Mouse (Mus musculus) neural tube, embryonic 14.5 days (tissue): ENCODE measurements around the gene Krt18. TPM values are rescaled to one million over a fixed set of nuclear protein-coding genes. Genes with fewer than 3 reads are reported as not detected.

Source experiments
- polyA plus RNA-seq: library from polyadenylated mRNA; unstranded; fragments of >200 nt; fragmentation: Nextera tagmentation; extraction: Ambion mirVana; gene quantifications from 2 replicates; pipeline ENCODE4 v1.2.1, GENCODE M21; 2014

Krt18 gene
- polyA plus RNA-seq, 1 experiment from 2014 or later = 0.75 TPM

Other genes starting within 250 kb of the Krt18 start
- gene Krt72, start 241.7 kb upstream of the Krt18 start, polyA plus RNA-seq = not detected in 2 replicates
- 0.36 TPM in 2 replicates for gene Krt73, start 225.8 kb upstream of the Krt18 start, polyA plus RNA-seq
- gene Krt2, start 210.0 kb upstream of the Krt18 start, polyA plus RNA-seq = not detected in 2 replicates
- gene Krt1, start 177.4 kb upstream of the Krt18 start, polyA plus RNA-seq = 8.3 and 12.3 TPM in 2 replicates
- 0.24 and 0.44 TPM in 2 replicates for gene Krt77, start 158.5 kb upstream of the Krt18 start, polyA plus RNA-seq
- not detected in 2 replicates for gene Krt76, start 135.3 kb upstream of the Krt18 start, polyA plus RNA-seq
- gene Krt4, start 103.4 kb upstream of the Krt18 start, polyA plus RNA-seq = 0.09 and 0.12 TPM in 2 replicates
- gene Krt79, start 87.9 kb upstream of the Krt18 start, polyA plus RNA-seq = 0.24 TPM in 2 replicates
- 0.08 TPM in 1 of 2 replicates, not detected in the other for gene Krt78, start 73.9 kb upstream of the Krt18 start, polyA plus RNA-seq
- gene Krt8, start 23.7 kb upstream of the Krt18 start, polyA plus RNA-seq = 0.49 and 1.4 TPM in 2 replicates
- 77.6 and 96.9 TPM in 2 replicates for gene Eif4b, start 45.6 kb downstream of the Krt18 start, polyA plus RNA-seq
- 4.3 and 9.5 TPM in 2 replicates for gene Tns2, start 72.2 kb downstream of the Krt18 start, polyA plus RNA-seq
- 59.6 and 61.8 TPM in 2 replicates for gene Spryd3, start 108.1 kb downstream of the Krt18 start, polyA plus RNA-seq
- 0.74 and 1.7 TPM in 2 replicates for gene Igfbp6, start 116.2 kb downstream of the Krt18 start, polyA plus RNA-seq
- gene Soat2, start 122.3 kb downstream of the Krt18 start, polyA plus RNA-seq = not detected in 2 replicates
- 38.2 and 52.9 TPM in 2 replicates for gene Zfp740, start 175.1 kb downstream of the Krt18 start, polyA plus RNA-seq
- gene Csad, start 176.5 kb downstream of the Krt18 start, polyA plus RNA-seq = 28.7 and 36.5 TPM in 2 replicates
- 0.55 and 1.6 TPM in 2 replicates for gene Itgb7, start 203.8 kb downstream of the Krt18 start, polyA plus RNA-seq
- 4.3 and 6.9 TPM in 2 replicates for gene Rarg, start 229.3 kb downstream of the Krt18 start, polyA plus RNA-seq
- gene Gm9918, start 242.4 kb downstream of the Krt18 start, polyA plus RNA-seq = not detected in 2 replicates